Mouse (Mus musculus): ENCODE measurements at regions not wholly inside any gene's neighbourhood (a gene's known extent, or its start where the extent isn't known, plus 50 kb on each side); places are given as distances from the start of the nearest gene placed in this dataset.
A peak's percentile ranks its signal among the peaks of the same experiment; 100 is the strongest.

- DNase-seq (ENCODE audit: low read depth, low spot score) (no peak), ATAC-seq (no peak)
- H3K27me3 ChIP-seq, result no peaks in the 10 kb centered on the region
- in situ Hi-C loops (cut with MboI; ENCODE audit: low pct_unique_long_range_greater_than_20kb), result no loop called here
- TF ChIP-seq CTCF (IDR thresholded peaks at IDR 0.05), result no peak
- ChIA-PET POLR2A (no interaction called here), CTCF (interaction anchor here (1.4 kb wide), 1 partner anchor 10 kb away, joined by 4 read pairs; no protein-coding TSS in a partner anchor)
Measured at GRCm38 (mm10) chr2:27590511-27590910, 75.6 kb downstream of the Wdr5 start.

GRCm38 (mm10) chr2:27591668-27592067 is 76.7 kb downstream of the Wdr5 start:
- H3K27me3 ChIP-seq, result no peaks in the 10 kb centered on the region
- no peak for TF ChIP-seq CTCF (IDR thresholded peaks at IDR 0.05)
- DNase-seq (ENCODE audit: low read depth, low spot score) (no peak), ATAC-seq (no peak)
- POLR2A ChIA-PET, result no interaction called here
- CTCF ChIA-PET, result no interaction called here
- in situ Hi-C loops (cut with MboI; ENCODE audit: low pct_unique_long_range_greater_than_20kb), result no loop called here

- ATAC-seq (peak; percentile 69), DNase-seq (ENCODE audit: low read depth, low spot score) (peak; percentile 41)
- in situ Hi-C loops (cut with MboI; ENCODE audit: low pct_unique_long_range_greater_than_20kb), result no loop called here
- CTCF ChIA-PET, result no interaction called here
- TF ChIP-seq CTCF (IDR thresholded peaks at IDR 0.05), result no peak
- no peaks in the 10 kb centered on the region for H3K27me3 ChIP-seq
- POLR2A ChIA-PET, result no interaction called here
Measured at GRCm38 (mm10) chr2:27593338-27593737, 78.4 kb downstream of the Wdr5 start.

GRCm38 (mm10) chr2:27595251-27595650 is 80.3 kb downstream of the Wdr5 start:
- DNase-seq (ENCODE audit: low read depth, low spot score) (no peak), ATAC-seq (no peak)
- no peaks in the 10 kb centered on the region for H3K27me3 ChIP-seq
- no peak for TF ChIP-seq CTCF (IDR thresholded peaks at IDR 0.05)
- ChIA-PET CTCF (no interaction called here), POLR2A (no interaction called here)
- in situ Hi-C loops (cut with MboI; ENCODE audit: low pct_unique_long_range_greater_than_20kb), result no loop called here

- ChIA-PET CTCF (no interaction called here), POLR2A (no interaction called here)
- no peak for ATAC-seq
- no peaks in the 10 kb centered on the region for H3K27me3 ChIP-seq
- TF ChIP-seq CTCF (IDR thresholded peaks at IDR 0.05), result no peak
- in situ Hi-C loops (cut with MboI; ENCODE audit: low pct_unique_long_range_greater_than_20kb), result no loop called here
- DNase-seq (ENCODE audit: low read depth, low spot score), result no peak
Measured at GRCm38 (mm10) chr2:27596217-27596616, 80.0 kb upstream of the Rxra start.

- DNase-seq (ENCODE audit: low read depth, low spot score) (no peak), ATAC-seq (no peak)
- POLR2A ChIA-PET, result no interaction called here
- no peaks in the 10 kb centered on the region for H3K27me3 ChIP-seq
- no peak for TF ChIP-seq CTCF (IDR thresholded peaks at IDR 0.05)
- in situ Hi-C loops (cut with MboI; ENCODE audit: low pct_unique_long_range_greater_than_20kb), result no loop called here
- CTCF ChIA-PET, result no interaction called here
Measured at GRCm38 (mm10) chr2:27596966-27597365, 79.3 kb upstream of the Rxra start.

GRCm38 (mm10) chr2:27597901-27598300 is 78.3 kb upstream of the Rxra start:
- in situ Hi-C loops (cut with MboI; ENCODE audit: low pct_unique_long_range_greater_than_20kb), result no loop called here
- TF ChIP-seq CTCF (IDR thresholded peaks at IDR 0.05), result no peak
- ChIA-PET CTCF (interaction anchor here (1.7 kb wide), 1 partner anchor 15 kb away, joined by 3 read pairs; no protein-coding TSS in a partner anchor), POLR2A (no interaction called here)
- no peak for DNase-seq (ENCODE audit: low read depth, low spot score)
- no peaks in the 10 kb centered on the region for H3K27me3 ChIP-seq
- no peak for ATAC-seq

- DNase-seq (ENCODE audit: low read depth, low spot score) (no peak), ATAC-seq (no peak)
Measured at GRCm38 (mm10) chr2:27599061-27599768, 77.0 kb upstream of the Rxra start.

GRCm38 (mm10) chr2:27599769-27600167 is 76.5 kb upstream of the Rxra start:
- POLR2A ChIA-PET, result no interaction called here
- no peak for TF ChIP-seq CTCF (IDR thresholded peaks at IDR 0.05)
- no peak for ATAC-seq
- CTCF ChIA-PET, result no interaction called here
- in situ Hi-C loops (cut with MboI; ENCODE audit: low pct_unique_long_range_greater_than_20kb), result loop anchor here (10.0 kb wide), 1 partner anchor 45 kb away; no protein-coding TSS in a partner anchor
- H3K27me3 ChIP-seq, result no peaks in the 10 kb centered on the region
- DNase-seq (ENCODE audit: low read depth, low spot score), result no peak

More at GRCm38 (mm10) chr2:27599061-27599768, 77.0 kb upstream of the Rxra start:
- ChIA-PET POLR2A (no interaction called here), CTCF (interaction anchor here (1.7 kb wide), 1 partner anchor 16 kb away, joined by 3 read pairs; no protein-coding TSS in a partner anchor)
- TF ChIP-seq CTCF (IDR thresholded peaks at IDR 0.05), result no peak
- no peaks in the 10 kb centered on the region for H3K27me3 ChIP-seq
- in situ Hi-C loops (cut with MboI; ENCODE audit: low pct_unique_long_range_greater_than_20kb), result no loop called here

- TF ChIP-seq CTCF (IDR thresholded peaks at IDR 0.05), result no peak
- no peaks in the 10 kb centered on the region for H3K27me3 ChIP-seq
- ATAC-seq, result no peak
- DNase-seq (ENCODE audit: low read depth, low spot score), result no peak
- in situ Hi-C loops (cut with MboI; ENCODE audit: low pct_unique_long_range_greater_than_20kb), result loop anchor here (10.0 kb wide), 1 partner anchor 49 kb away; no protein-coding TSS in a partner anchor
- ChIA-PET POLR2A (interaction anchor here (0.6 kb wide), 1 partner anchor 164 kb away, joined by 3 read pairs; no protein-coding TSS in a partner anchor), CTCF (no interaction called here)
Measured at GRCm38 (mm10) chr2:27603333-27603732, 72.9 kb upstream of the Rxra start.

- in situ Hi-C loops (cut with MboI; ENCODE audit: low pct_unique_long_range_greater_than_20kb), result loop anchor here (10.0 kb wide), 1 partner anchor 50 kb away; no protein-coding TSS in a partner anchor
- peak; percentile 57 for DNase-seq (ENCODE audit: low read depth, low spot score)
- ChIA-PET POLR2A (no interaction called here), CTCF (no interaction called here)
- no peak for TF ChIP-seq CTCF (IDR thresholded peaks at IDR 0.05)
- H3K27me3 ChIP-seq, result no peaks in the 10 kb centered on the region
- ATAC-seq, result no peak
Measured at GRCm38 (mm10) chr2:27604588-27604987, 71.7 kb upstream of the Rxra start.

Measured in Patski (cell line).